Mouse (Mus musculus): ENCODE results near the gene Myo7a. TPM values are rescaled to one million over a fixed set of nuclear protein-coding genes. Genes with fewer than 3 reads are reported as not detected.

Myo7a gene
- polyA plus RNA-seq, 1 experiment from 2014 or later = 9.7 TPM

DNA sequence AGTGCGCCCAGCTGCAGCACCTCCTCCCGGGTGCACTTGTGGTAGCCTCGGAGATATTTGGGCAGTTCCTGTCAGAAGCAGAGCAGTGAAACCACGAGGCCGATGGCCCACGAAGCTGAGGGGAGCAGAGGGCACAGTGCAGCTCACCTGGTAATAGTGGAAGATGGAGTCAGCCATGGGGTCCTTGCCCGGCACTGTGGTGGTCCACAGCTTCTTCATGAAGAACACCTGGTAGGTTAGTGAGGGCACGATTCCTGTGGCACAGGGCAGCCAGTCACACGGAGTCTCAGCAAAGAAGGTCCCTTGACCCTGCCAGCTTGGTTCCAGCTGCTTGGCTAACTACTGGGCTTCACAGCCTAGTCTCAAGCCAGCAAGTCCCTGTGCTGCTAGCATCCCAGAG lies 64.9 kb downstream of the Myo7a start:
- Histone ChIP-seq H3K9me3 (replicated peaks; ENCODE audit: control insufficient read depth, low read length) (no peaks in the 10 kb centered on the region), H3K4me3 (ENCODE audit: low read depth, low read length) (no peak overlapping the region), H3K4me1 (ENCODE audit: control insufficient read depth, insufficient read depth, low read length) (no peaks in the 10 kb centered on the region), H3K27me3 (ENCODE audit: control insufficient read depth, insufficient read depth, low read length) (no peaks in the 10 kb centered on the region), H3K9ac (replicated peaks; ENCODE audit: low read length) (no peak overlapping the region), H3K4me2 (ENCODE audit: low read depth, low read length) (no peak overlapping the region), H3K27ac (replicated peaks; ENCODE audit: low read depth, low read length) (no peak overlapping the region), H3K36me3 (replicated peaks; ENCODE audit: control insufficient read depth, insufficient read depth, low read depth, low read length) (no peaks in the 10 kb centered on the region)
- no peak for DNase-seq (ENCODE audit: low spot score)
- WGBS = 86% methylated on average over 9 of the region's 9 CpGs
- ATAC-seq (replicated peaks; ENCODE audit: insufficient number of reproducible peaks, low FRiP score, low TSS enrichment, low read depth) = no peak

DNA sequence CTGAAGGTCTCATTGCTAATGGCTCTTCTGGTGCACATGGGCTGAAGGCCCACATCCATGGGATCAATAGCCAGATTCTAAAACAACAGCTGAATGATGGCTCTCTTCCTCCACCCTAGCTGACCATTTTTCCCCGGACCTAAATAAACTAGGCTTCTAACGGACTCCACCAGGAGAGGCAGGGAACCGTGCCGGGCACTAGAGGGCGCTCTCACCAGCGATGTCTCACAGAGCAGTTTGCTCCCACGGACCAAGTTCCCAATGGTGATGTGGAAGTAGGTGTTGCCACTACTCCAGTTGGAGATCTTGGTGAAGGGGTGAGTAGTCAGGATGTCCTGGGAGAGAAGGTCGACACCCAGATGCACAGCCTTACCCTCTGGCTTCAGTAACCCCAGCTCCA lies 67.3 kb downstream of the Myo7a start:
- no peaks in the 10 kb centered on the region for H3K9me3 ChIP-seq (replicated peaks; ENCODE audit: control insufficient read depth, low read length)
- no peak overlapping the region for H3K4me3 ChIP-seq (ENCODE audit: low read depth, low read length)
- H3K4me2 ChIP-seq (ENCODE audit: low read depth, low read length) = no peak overlapping the region
- no peak overlapping the region for H3K27ac ChIP-seq (replicated peaks; ENCODE audit: low read depth, low read length)
- no peaks in the 10 kb centered on the region for H3K27me3 ChIP-seq (ENCODE audit: control insufficient read depth, insufficient read depth, low read length)
- H3K36me3 ChIP-seq (replicated peaks; ENCODE audit: control insufficient read depth, insufficient read depth, low read depth, low read length) = no peaks in the 10 kb centered on the region
- no peaks in the 10 kb centered on the region for H3K4me1 ChIP-seq (ENCODE audit: control insufficient read depth, insufficient read depth, low read length)
- 21% methylated on average over 8 of the region's 8 CpGs for WGBS
- DNase-seq (ENCODE audit: low spot score) (peak; percentile 72), ATAC-seq (replicated peaks; ENCODE audit: insufficient number of reproducible peaks, low FRiP score, low TSS enrichment, low read depth) (no peak)
- no peak overlapping the region for H3K9ac ChIP-seq (replicated peaks; ENCODE audit: low read length)

DNA sequence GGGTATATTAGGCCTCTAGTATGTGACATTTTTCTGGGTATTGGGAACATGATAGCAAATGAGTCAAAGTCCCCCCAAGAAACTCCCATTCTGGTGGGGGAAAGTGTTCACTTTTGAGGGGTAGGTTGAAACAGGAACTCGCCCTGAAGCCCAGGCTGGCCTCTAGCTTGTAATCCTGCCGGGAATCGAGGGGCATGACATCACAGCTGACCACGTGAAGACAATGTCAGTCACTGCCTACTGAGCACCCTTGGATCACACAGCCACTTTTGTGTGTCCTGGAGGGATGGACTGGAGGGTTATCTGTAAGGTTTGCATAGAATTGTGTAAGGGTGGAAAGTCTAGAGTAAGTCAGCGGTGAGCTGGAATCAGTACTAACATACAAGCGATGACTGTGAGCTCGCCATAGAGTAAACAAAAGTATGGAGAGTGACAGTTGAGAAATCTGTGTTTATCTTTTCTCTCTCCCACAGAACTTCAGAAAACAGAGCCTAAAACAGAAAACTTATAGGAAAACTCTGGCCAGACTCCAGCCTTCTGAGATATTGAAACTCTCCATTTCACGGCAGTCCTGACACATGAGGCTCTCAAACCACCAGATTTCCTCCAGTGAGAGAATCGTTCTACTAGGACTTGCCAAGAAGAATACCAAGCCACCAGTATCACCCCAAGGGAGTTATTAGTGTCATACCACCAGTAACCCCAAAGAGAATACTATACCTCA lies 71.1 kb downstream of the Myo7a start:
- Histone ChIP-seq H3K4me2 (ENCODE audit: low read depth, low read length) (no peak overlapping the region), H3K36me3 (replicated peaks; ENCODE audit: control insufficient read depth, insufficient read depth, low read depth, low read length) (no peaks in the 10 kb centered on the region), H3K9me3 (replicated peaks; ENCODE audit: control insufficient read depth, low read length) (no peaks in the 10 kb centered on the region), H3K27me3 (ENCODE audit: control insufficient read depth, insufficient read depth, low read length) (no peaks in the 10 kb centered on the region), H3K4me3 (ENCODE audit: low read depth, low read length) (no peak overlapping the region), H3K4me1 (ENCODE audit: control insufficient read depth, insufficient read depth, low read length) (no peaks in the 10 kb centered on the region), H3K27ac (replicated peaks; ENCODE audit: low read depth, low read length) (no peak overlapping the region), H3K9ac (replicated peaks; ENCODE audit: low read length) (no peak overlapping the region)
- WGBS = 78% methylated on average over 9 of the region's 9 CpGs
- DNase-seq (ENCODE audit: low spot score) (no peak), ATAC-seq (replicated peaks; ENCODE audit: insufficient number of reproducible peaks, low FRiP score, low TSS enrichment, low read depth) (no peak)

DNA sequence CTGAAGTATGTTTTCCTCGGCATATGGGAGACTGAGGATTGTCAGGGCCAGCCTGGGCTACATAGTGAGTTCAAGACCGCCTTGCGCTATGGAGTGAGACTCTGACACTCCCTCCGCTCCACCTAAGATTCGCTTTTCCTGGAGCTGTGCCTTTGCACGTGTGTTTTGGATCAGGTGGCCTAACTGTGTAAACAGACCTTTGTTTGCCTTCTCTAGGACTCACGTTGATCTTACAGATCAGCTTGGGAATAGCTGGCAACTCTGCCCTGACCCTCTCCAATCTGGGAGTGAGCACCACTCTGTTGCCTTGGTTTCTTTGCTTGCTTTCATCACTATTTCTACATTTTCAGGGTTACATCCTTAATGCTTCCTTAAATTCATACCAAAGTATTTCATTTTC lies 116.7 kb downstream of the Myo7a start:
- no peak overlapping the region for H3K9ac ChIP-seq (replicated peaks; ENCODE audit: low read length)
- no peaks in the 10 kb centered on the region for H3K36me3 ChIP-seq (replicated peaks; ENCODE audit: control insufficient read depth, insufficient read depth, low read depth, low read length)
- DNase-seq (ENCODE audit: low spot score) (no peak), ATAC-seq (replicated peaks; ENCODE audit: insufficient number of reproducible peaks, low FRiP score, low TSS enrichment, low read depth) (no peak)
- H3K9me3 ChIP-seq (replicated peaks; ENCODE audit: control insufficient read depth, low read length) = no peaks in the 10 kb centered on the region
- no peaks in the 10 kb centered on the region for H3K4me1 ChIP-seq (ENCODE audit: control insufficient read depth, insufficient read depth, low read length)
- no peak overlapping the region for H3K27ac ChIP-seq (replicated peaks; ENCODE audit: low read depth, low read length)
- no peak overlapping the region for H3K4me3 ChIP-seq (ENCODE audit: low read depth, low read length)
- H3K4me2 ChIP-seq (ENCODE audit: low read depth, low read length) = no peak overlapping the region
- no peaks in the 10 kb centered on the region for H3K27me3 ChIP-seq (ENCODE audit: control insufficient read depth, insufficient read depth, low read length)
- WGBS = 78% methylated on average over 7 of the region's 7 CpGs

Other genes starting within 250 kb of the Myo7a start
- gene Gdpd4, start 199.6 kb downstream of the Myo7a start, polyA plus RNA-seq (2014; fragmentation: Nextera tagmentation; extraction: Ambion mirVana) = 0.07 TPM in 1 of 2 replicates, not detected in the other
- gene Omp, start 26.0 kb upstream of the Myo7a start, polyA plus RNA-seq (2014; fragmentation: Nextera tagmentation; extraction: Ambion mirVana) = 0.15 and 0.25 TPM in 2 replicates
- gene Capn5, start 58.8 kb upstream of the Myo7a start, polyA plus RNA-seq (2014; fragmentation: Nextera tagmentation; extraction: Ambion mirVana) = 2.3 and 2.6 TPM in 2 replicates
- gene B3gnt6, start 80.0 kb upstream of the Myo7a start, polyA plus RNA-seq (2014; fragmentation: Nextera tagmentation; extraction: Ambion mirVana) = not detected in 2 replicates
- gene Acer3, start 201.7 kb upstream of the Myo7a start, polyA plus RNA-seq (2014; fragmentation: Nextera tagmentation; extraction: Ambion mirVana) = 18.7 and 21.5 TPM in 2 replicates
- gene Tsku, start 241.8 kb upstream of the Myo7a start, polyA plus RNA-seq (2014; fragmentation: Nextera tagmentation; extraction: Ambion mirVana) = 13.6 and 14.5 TPM in 2 replicates